Mouse (Mus musculus) ES-E14 (cell line): ENCODE data around the gene Mettl14.

Source experiments
- CHD2 ChIP-seq: IDR thresholded peaks from 2 replicates; pipeline ENCODE4 v1.6.1; 2014; ENCODE audit warnings: mild to moderate bottlenecking, low read depth, low read length, inconsistent platforms
- HCFC1 ChIP-seq: IDR thresholded peaks from 2 replicates; pipeline ENCODE4 v1.6.1; 2012; ENCODE audit warnings: low read length, inconsistent platforms, borderline replicate concordance; ENCODE audit not compliant: insufficient read depth
- MAFK ChIP-seq: IDR thresholded peaks from 2 replicates; pipeline ENCODE4 v1.6.1; 2014; ENCODE audit warnings: mild to moderate bottlenecking, low read depth, low read length, inconsistent platforms; ENCODE audit not compliant: insufficient read depth
- ZC3H11A ChIP-seq: IDR thresholded peaks from 2 replicates; pipeline ENCODE4 v1.6.1; 2012; ENCODE audit warnings: low read depth, mild to moderate bottlenecking, inconsistent platforms, low read length, borderline replicate concordance

- TF ChIP-seq CHD2 (no peak), ZC3H11A (no peak), HCFC1 (no peak), MAFK (no peak)
These were observed 35.3 kb downstream of the Mettl14 start for GRCm38 (mm10) chr3:123350602-123351001.
